Mouse (Mus musculus) adrenal gland, postnatal 14 days (tissue): ENCODE measurements around the gene Snhg11. TPM values are rescaled to one million over a fixed set of nuclear protein-coding genes. Genes with fewer than 3 reads are reported as not detected.

Source experiments
- total RNA-seq: library from RNA; stranded (reverse); gene quantifications from 2 replicates; pipeline ENCODE4 v1.2.3, GENCODE M21; 2021

Snhg11 gene
- total RNA-seq, 1 experiment from 2014 or later: 3.5 TPM

Other genes starting within 250 kb of the Snhg11 start
- gene Tgm2, start 229.2 kb upstream of the Snhg11 start, total RNA-seq: 69.0 and 75.1 TPM in 2 replicates
- gene D630003M21Rik, start 146.4 kb upstream of the Snhg11 start, total RNA-seq: 2.0 and 2.4 TPM in 2 replicates
- gene Bpi, start 117.5 kb upstream of the Snhg11 start, total RNA-seq: not detected in 2 replicates
- 19.6 and 34.2 TPM in 2 replicates for gene Lbp, start 69.1 kb upstream of the Snhg11 start, total RNA-seq
- gene Ralgapb, start 34.2 kb downstream of the Snhg11 start, total RNA-seq: 44.8 and 47.3 TPM in 2 replicates
- gene Adig, start 127.0 kb downstream of the Snhg11 start, total RNA-seq: 151 and 169 TPM in 2 replicates
- not detected in 2 replicates for gene Arhgap40, start 137.2 kb downstream of the Snhg11 start, total RNA-seq
- 0.26 TPM in 1 of 2 replicates, not detected in the other for gene Slc32a1, start 235.1 kb downstream of the Snhg11 start, total RNA-seq
- gene Actr5, start 249.2 kb downstream of the Snhg11 start, total RNA-seq: 9.9 and 10.8 TPM in 2 replicates